Mouse (Mus musculus): ENCODE data around the gene Cenpi.

GRCm38 (mm10) chrX:134262129-134262528, 45.8 kb upstream of the Cenpi start:
- no peak for TF ChIP-seq POLR2A (IDR thresholded peaks at IDR 0.05; ENCODE audit: control insufficient read depth, extremely low read depth, insufficient read depth, low read length, poor library complexity)
- no peak for TF ChIP-seq CTCF (IDR thresholded peaks at IDR 0.05; ENCODE audit: borderline replicate concordance, control insufficient read depth, extremely low read depth, insufficient read depth, low read length, poor library complexity)
